Mouse (Mus musculus) hindbrain, embryonic 14.5 days (tissue): Measurements from ENCODE around the gene 1700018F24Rik. TPM values are rescaled to one million over a fixed set of nuclear protein-coding genes. Genes with fewer than 3 reads are reported as not detected.

Experiments used
- polyA plus RNA-seq: library from polyadenylated mRNA; unstranded; fragments of >200 nt; fragmentation: Nextera tagmentation; extraction: Ambion mirVana; gene quantifications from 2 replicates; pipeline ENCODE4 v1.2.1, GENCODE M21; 2014

Gene 1700018F24Rik
- polyA plus RNA-seq, 1 experiment from 2014 or later: not detected

Other genes starting within 250 kb of the 1700018F24Rik start
- 43.6 and 44.0 TPM in 2 replicates for gene Smurf1, start 77.1 kb upstream of the 1700018F24Rik start, polyA plus RNA-seq
- not detected in 2 replicates for gene Gm4871, start 10.2 kb upstream of the 1700018F24Rik start, polyA plus RNA-seq
- 245 and 252 TPM in 2 replicates for gene Arpc1a, start 40.8 kb downstream of the 1700018F24Rik start, polyA plus RNA-seq
- not detected in 2 replicates for gene Kpna7, start 41.0 kb downstream of the 1700018F24Rik start, polyA plus RNA-seq
- 44.2 and 51.8 TPM in 2 replicates for gene Arpc1b, start 71.2 kb downstream of the 1700018F24Rik start, polyA plus RNA-seq
- gene Pdap1, start 97.2 kb downstream of the 1700018F24Rik start, polyA plus RNA-seq: 95.5 and 96.3 TPM in 2 replicates
- gene Bud31, start 97.4 kb downstream of the 1700018F24Rik start, polyA plus RNA-seq: 177 and 188 TPM in 2 replicates
- 17.5 and 18.2 TPM in 2 replicates for gene Ptcd1, start 124.1 kb downstream of the 1700018F24Rik start, polyA plus RNA-seq
- 27.7 and 29.3 TPM in 2 replicates for gene Cpsf4, start 124.2 kb downstream of the 1700018F24Rik start, polyA plus RNA-seq
- gene Atp5j2, start 149.1 kb downstream of the 1700018F24Rik start, polyA plus RNA-seq: 561 and 664 TPM in 2 replicates
- gene Zkscan14, start 158.9 kb downstream of the 1700018F24Rik start, polyA plus RNA-seq: 12.3 and 13.9 TPM in 2 replicates
- 12.0 and 15.6 TPM in 2 replicates for gene Zkscan5, start 161.6 kb downstream of the 1700018F24Rik start, polyA plus RNA-seq
- gene Zfp655, start 188.7 kb downstream of the 1700018F24Rik start, polyA plus RNA-seq: 40.1 and 42.0 TPM in 2 replicates
- 0.54 and 1.1 TPM in 2 replicates for gene Zscan25, start 237.5 kb downstream of the 1700018F24Rik start, polyA plus RNA-seq